Mouse (Mus musculus): Measurements from ENCODE around the gene Ddx6. TPM values are rescaled to one million over a fixed set of nuclear protein-coding genes. Genes with fewer than 3 reads are reported as not detected.

Ddx6 gene
- polyA plus RNA-seq, 1 experiment from 2014 or later: 11.2 TPM

DNA sequence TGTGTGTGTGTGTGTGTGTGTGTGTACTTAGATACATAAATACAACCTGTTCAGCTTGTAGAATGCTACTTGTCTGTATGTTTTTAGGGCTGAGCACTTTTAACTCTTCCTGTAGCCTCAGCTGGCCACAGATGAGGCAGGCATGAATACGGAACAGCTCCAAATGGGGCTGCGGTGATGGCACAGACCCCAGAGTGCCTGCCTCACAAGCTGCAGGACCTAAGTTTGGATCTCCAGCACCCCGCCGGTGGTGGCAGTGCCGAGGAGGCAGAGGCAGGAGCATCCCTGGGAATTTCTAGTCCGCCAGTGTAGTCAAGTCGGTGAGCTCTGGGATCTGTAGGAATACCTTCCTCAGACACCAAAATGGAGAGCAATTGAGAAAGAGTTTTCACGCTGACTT lies 42.3 kb downstream of the Ddx6 start:
- Histone ChIP-seq H3K9me3 (ENCODE audit: low read length) (no peaks in the 10 kb centered on the region), H3K4me2 (replicated peaks; ENCODE audit: low read depth, low read length) (no peak overlapping the region), H3K27ac (ENCODE audit: low read length) (no peak overlapping the region), H3K9ac (replicated peaks; ENCODE audit: low read length) (no peak overlapping the region), H3K27me3 (ENCODE audit: insufficient read depth, low read length) (no peaks in the 10 kb centered on the region), H3K4me3 (ENCODE audit: low read length) (no peak overlapping the region), H3K4me1 (ENCODE audit: insufficient read depth, low read length) (0 out of 2 replicates have a peak, but pooled peaks cover 2% of the 10 kb centered on the region), H3K36me3 (ENCODE audit: insufficient read depth, low read length) (0 out of 2 replicates have a peak, but pooled peaks cover 2% of the 10 kb centered on the region)
- no peak for ATAC-seq (ENCODE audit: low FRiP score, low TSS enrichment)
- 91% methylated on average over 8 of the region's 8 CpGs for WGBS

DNA sequence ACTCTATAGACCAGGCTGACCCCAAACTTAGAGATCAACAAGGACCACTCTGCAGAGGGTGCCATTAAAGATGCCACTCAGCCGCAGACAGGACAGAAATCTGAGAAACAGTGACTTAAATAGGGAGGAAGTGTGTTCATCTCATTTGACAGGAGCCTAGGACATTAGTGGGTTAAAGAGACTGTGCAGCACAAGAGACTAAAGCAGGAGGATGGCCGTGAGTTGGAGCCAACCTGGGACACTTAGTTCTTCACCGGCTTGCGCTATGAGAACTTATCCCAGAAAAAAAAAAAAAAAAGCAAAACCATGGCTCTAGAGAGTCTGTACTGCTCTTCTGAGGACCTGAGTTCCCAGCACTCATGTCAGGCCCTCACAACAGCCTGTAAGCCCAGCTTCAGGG lies 43.0 kb downstream of the Ddx6 start:
- Histone ChIP-seq H3K4me1 (ENCODE audit: insufficient read depth, low read length) (0 out of 2 replicates have a peak, but pooled peaks cover 2% of the 10 kb centered on the region), H3K4me2 (replicated peaks; ENCODE audit: low read depth, low read length) (no peak overlapping the region), H3K9me3 (ENCODE audit: low read length) (no peaks in the 10 kb centered on the region), H3K36me3 (ENCODE audit: insufficient read depth, low read length) (no peaks in the 10 kb centered on the region), H3K27ac (ENCODE audit: low read length) (no peak overlapping the region), H3K9ac (replicated peaks; ENCODE audit: low read length) (no peak overlapping the region), H3K4me3 (ENCODE audit: low read length) (no peak overlapping the region), H3K27me3 (ENCODE audit: insufficient read depth, low read length) (no peaks in the 10 kb centered on the region)
- ATAC-seq (ENCODE audit: low FRiP score, low TSS enrichment): no peak
- 71% methylated on average over 4 of the region's 4 CpGs for WGBS

DNA sequence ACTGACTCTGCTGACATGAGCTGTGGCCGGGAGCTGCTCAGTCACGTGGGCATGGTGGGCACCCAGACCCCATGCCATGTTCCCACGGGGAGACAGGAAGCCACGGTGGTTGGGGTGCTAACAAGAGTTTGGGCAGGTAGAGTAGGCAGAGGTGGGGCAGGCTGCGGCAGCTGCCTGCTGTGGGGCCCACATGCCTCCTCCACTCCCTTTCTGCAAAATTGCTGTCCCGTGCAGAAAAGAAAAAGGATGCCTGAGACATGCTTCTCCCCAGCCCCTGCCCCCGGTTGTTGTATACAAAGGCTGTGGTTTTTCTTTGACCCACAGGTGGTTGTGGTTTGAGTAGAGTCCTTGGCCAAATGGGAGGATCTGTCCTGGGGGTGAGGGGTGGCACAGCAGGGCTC lies 44.2 kb downstream of the Ddx6 start:
- Histone ChIP-seq H3K9me3 (ENCODE audit: low read length) (no peaks in the 10 kb centered on the region), H3K4me1 (ENCODE audit: insufficient read depth, low read length) (0 out of 2 replicates have a peak, but pooled peaks cover 2% of the 10 kb centered on the region), H3K4me3 (ENCODE audit: low read length) (no peak overlapping the region), H3K9ac (replicated peaks; ENCODE audit: low read length) (no peak overlapping the region), H3K4me2 (replicated peaks; ENCODE audit: low read depth, low read length) (no peak overlapping the region), H3K36me3 (ENCODE audit: insufficient read depth, low read length) (no peaks in the 10 kb centered on the region), H3K27me3 (ENCODE audit: insufficient read depth, low read length) (no peaks in the 10 kb centered on the region), H3K27ac (ENCODE audit: low read length) (no peak overlapping the region)
- 69% methylated on average over 7 of the region's 7 CpGs for WGBS
- ATAC-seq (ENCODE audit: low FRiP score, low TSS enrichment): no peak

- no peaks in the 10 kb centered on the region for H3K27me3 ChIP-seq (ENCODE audit: insufficient read depth, low read length)
- WGBS: 11% methylated on average over 8 of the region's 8 CpGs
- no peak overlapping the region for H3K27ac ChIP-seq (ENCODE audit: low read length)
- no peaks in the 10 kb centered on the region for H3K36me3 ChIP-seq (ENCODE audit: insufficient read depth, low read length)
- ATAC-seq (ENCODE audit: low FRiP score, low TSS enrichment): peak; percentile 76
- H3K9me3 ChIP-seq (ENCODE audit: low read length): no peaks in the 10 kb centered on the region
- peaks cover 5% of the 10 kb centered on the region; the same call in 1 of the 2 replicates for H3K4me1 ChIP-seq (ENCODE audit: insufficient read depth, low read length)
- H3K4me2 ChIP-seq (replicated peaks; ENCODE audit: low read depth, low read length): no peak overlapping the region
- no peak overlapping the region for H3K4me3 ChIP-seq (ENCODE audit: low read length)
- H3K9ac ChIP-seq (replicated peaks; ENCODE audit: low read length): no peak overlapping the region
These were observed 47.3 kb downstream of the Ddx6 start for GRCm38 (mm10) chr9:44652027-44652426.

GRCm38 (mm10) chr9:44653896-44654295 lies 49.2 kb downstream of the Ddx6 start:
- Histone ChIP-seq H3K27ac (ENCODE audit: low read length) (no peak overlapping the region), H3K9me3 (ENCODE audit: low read length) (no peaks in the 10 kb centered on the region), H3K9ac (replicated peaks; ENCODE audit: low read length) (no peak overlapping the region), H3K27me3 (ENCODE audit: insufficient read depth, low read length) (no peaks in the 10 kb centered on the region), H3K4me2 (replicated peaks; ENCODE audit: low read depth, low read length) (no peak overlapping the region), H3K4me1 (ENCODE audit: insufficient read depth, low read length) (peaks cover 5% of the 10 kb centered on the region; the same call in 1 of the 2 replicates), H3K4me3 (ENCODE audit: low read length) (no peak overlapping the region), H3K36me3 (ENCODE audit: insufficient read depth, low read length) (no peaks in the 10 kb centered on the region)
- 68% methylated on average over 4 of the region's 4 CpGs for WGBS
- no peak for ATAC-seq (ENCODE audit: low FRiP score, low TSS enrichment)

GRCm38 (mm10) chr9:44655098-44656066 lies 50.7 kb downstream of the Ddx6 start:
- Histone ChIP-seq H3K4me3 (ENCODE audit: low read length) (peak overlapping the region; percentile 9), H3K27ac (ENCODE audit: low read length) (no peak overlapping the region)
- peak; percentile 79 for ATAC-seq (ENCODE audit: low FRiP score, low TSS enrichment)

DNA sequence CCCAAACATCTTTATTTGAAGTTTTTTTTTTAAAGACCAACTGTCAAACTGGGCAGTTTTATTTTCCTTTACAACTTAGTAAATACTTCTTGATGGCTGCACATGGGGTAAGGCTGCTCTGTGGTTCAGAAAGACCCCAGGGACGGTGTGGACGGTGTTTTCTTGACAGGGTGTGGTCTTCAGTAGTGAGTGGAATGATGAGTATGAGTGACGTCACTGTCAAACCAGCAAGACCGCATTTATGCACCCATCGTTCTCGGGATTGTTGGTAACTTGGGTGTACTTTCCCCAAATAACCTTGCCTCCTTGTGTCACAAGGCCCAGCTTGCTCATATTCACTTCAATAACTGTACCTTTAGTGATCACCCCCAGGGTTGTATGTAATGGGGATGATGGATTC lies 59.0 kb downstream of the Ddx6 start:
- 88% methylated on average over 6 of the region's 6 CpGs for WGBS
- no peak overlapping the region for H3K9ac ChIP-seq (replicated peaks; ENCODE audit: low read length)
- H3K9me3 ChIP-seq (ENCODE audit: low read length): no peaks in the 10 kb centered on the region
- no peak for ATAC-seq (ENCODE audit: low FRiP score, low TSS enrichment)
- no peaks in the 10 kb centered on the region for H3K4me1 ChIP-seq (ENCODE audit: insufficient read depth, low read length)
- no peaks in the 10 kb centered on the region for H3K27me3 ChIP-seq (ENCODE audit: insufficient read depth, low read length)
- H3K36me3 ChIP-seq (ENCODE audit: insufficient read depth, low read length): no peaks in the 10 kb centered on the region
- no peak overlapping the region for H3K4me2 ChIP-seq (replicated peaks; ENCODE audit: low read depth, low read length)
- no peak overlapping the region for H3K27ac ChIP-seq (ENCODE audit: low read length)
- no peak overlapping the region for H3K4me3 ChIP-seq (ENCODE audit: low read length)

More at GRCm38 (mm10) chr9:44655098-44656066, 50.7 kb downstream of the Ddx6 start:
- 25% methylated on average over 26 of the region's 26 CpGs for WGBS
- peaks cover 5% of the 10 kb centered on the region; the same call in 1 of the 2 replicates for H3K4me1 ChIP-seq (ENCODE audit: insufficient read depth, low read length)
- peak overlapping the region; percentile 43 for H3K4me2 ChIP-seq (replicated peaks; ENCODE audit: low read depth, low read length)
- H3K9ac ChIP-seq (replicated peaks; ENCODE audit: low read length): peak overlapping the region; percentile 32
- no peaks in the 10 kb centered on the region for H3K36me3 ChIP-seq (ENCODE audit: insufficient read depth, low read length)
- no peaks in the 10 kb centered on the region for H3K9me3 ChIP-seq (ENCODE audit: low read length)
- H3K27me3 ChIP-seq (ENCODE audit: insufficient read depth, low read length): no peaks in the 10 kb centered on the region

- H3K36me3 ChIP-seq (ENCODE audit: insufficient read depth, low read length): no peaks in the 10 kb centered on the region
- H3K4me2 ChIP-seq (replicated peaks; ENCODE audit: low read depth, low read length): no peak overlapping the region
- H3K9ac ChIP-seq (replicated peaks; ENCODE audit: low read length): no peak overlapping the region
- no peak for ATAC-seq (ENCODE audit: low FRiP score, low TSS enrichment)
- 92% methylated on average over 5 of the region's 5 CpGs for WGBS
- no peaks in the 10 kb centered on the region for H3K27me3 ChIP-seq (ENCODE audit: insufficient read depth, low read length)
- no peaks in the 10 kb centered on the region for H3K4me1 ChIP-seq (ENCODE audit: insufficient read depth, low read length)
- H3K9me3 ChIP-seq (ENCODE audit: low read length): peaks cover 7% of the 10 kb centered on the region; the same call in 1 of the 2 replicates
- no peak overlapping the region for H3K4me3 ChIP-seq (ENCODE audit: low read length)
- H3K27ac ChIP-seq (ENCODE audit: low read length): no peak overlapping the region
These were observed 66.7 kb downstream of the Ddx6 start for GRCm38 (mm10) chr9:44671416-44671815.

GRCm38 (mm10) chr9:44672291-44672865 lies 67.7 kb downstream of the Ddx6 start:
- no peak for ATAC-seq (ENCODE audit: low FRiP score, low TSS enrichment)
- no peak overlapping the region for H3K27ac ChIP-seq (ENCODE audit: low read length)
- WGBS: 59% methylated on average over 2 of the region's 2 CpGs

More at GRCm38 (mm10) chr9:44672291-44672865, 67.7 kb downstream of the Ddx6 start:
- no peaks in the 10 kb centered on the region for H3K4me1 ChIP-seq (ENCODE audit: insufficient read depth, low read length)
- no peak overlapping the region for H3K4me3 ChIP-seq (ENCODE audit: low read length)
- no peak overlapping the region for H3K4me2 ChIP-seq (replicated peaks; ENCODE audit: low read depth, low read length)
- H3K27me3 ChIP-seq (ENCODE audit: insufficient read depth, low read length): no peaks in the 10 kb centered on the region
- H3K9me3 ChIP-seq (ENCODE audit: low read length): peaks cover 7% of the 10 kb centered on the region; the same call in 1 of the 2 replicates
- H3K36me3 ChIP-seq (ENCODE audit: insufficient read depth, low read length): no peaks in the 10 kb centered on the region
- H3K9ac ChIP-seq (replicated peaks; ENCODE audit: low read length): no peak overlapping the region
